Mouse (Mus musculus): Measurements from ENCODE around the gene Cox5a. TPM values are rescaled to one million over a fixed set of nuclear protein-coding genes. Genes with fewer than 3 reads are reported as not detected.

Cox5a gene
- total and polyA plus RNA-seq, 3 experiments, result 179 to 255 (median 229) TPM

DNA sequence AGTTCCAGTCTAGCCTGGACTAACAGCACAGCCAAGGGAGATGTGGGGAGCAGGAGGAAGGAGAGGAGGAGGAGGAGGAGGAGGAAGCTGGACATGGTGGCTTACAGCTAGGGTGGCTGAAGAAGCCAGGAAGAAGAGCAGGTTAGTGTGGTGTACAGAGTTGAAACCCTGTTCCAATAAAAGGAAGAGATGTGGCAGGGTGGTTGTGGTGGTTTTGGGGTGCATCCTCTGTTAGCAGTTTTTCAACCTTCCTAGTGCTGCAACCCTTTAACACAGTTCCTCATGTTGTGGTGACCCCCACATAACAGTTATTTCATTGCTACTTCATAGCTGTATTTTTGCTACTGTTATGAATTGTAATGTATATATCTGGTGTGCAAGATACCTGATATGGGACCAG, 3.4 kb downstream of the Cox5a start:
- no peak overlapping the region for H3K4me2 ChIP-seq (ENCODE audit: insufficient read depth, low read depth, poor library complexity, severe bottlenecking)
- dilution Hi-C loops (cut with MboI; ENCODE audit: extremely low pct_ligation_motif_present, extremely low pct_unique_long_range_greater_than_20kb, low sequenced_read_pairs), result no loop called here

DNA sequence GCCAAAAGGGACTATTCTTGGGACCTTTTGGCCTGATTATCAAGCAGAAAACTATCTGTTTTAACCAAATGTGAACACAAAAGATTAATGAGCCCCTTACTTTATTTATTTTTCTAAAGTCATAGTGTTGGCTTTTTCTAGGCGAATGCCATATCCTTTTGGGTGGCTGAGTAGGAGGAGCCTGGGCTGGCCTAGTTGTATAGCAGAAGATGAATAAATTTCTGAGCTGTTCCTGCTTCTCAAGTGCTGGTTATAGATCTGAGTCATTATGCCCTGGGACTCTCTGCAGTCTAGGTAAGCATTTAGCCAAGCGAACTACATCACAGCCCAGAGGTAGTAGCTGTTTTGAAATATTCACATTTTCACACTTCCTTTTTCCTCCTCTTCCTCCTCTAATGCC, 4.4 kb downstream of the Cox5a start:
- Histone ChIP-seq H3K27ac (ENCODE audit: insufficient read depth, low read depth) (no peak overlapping the region), H3K9ac (ENCODE audit: insufficient read depth, low read depth) (0 out of 2 replicates have a peak overlapping the region, but pooled peaks have one; percentile 5), H3K27me3 (replicated peaks) (no peaks in the 10 kb centered on the region), H3K9me3 (replicated peaks; ENCODE audit: low read length) (no peaks in the 10 kb centered on the region), H3K36me3 (replicated peaks in 1 of 2; ENCODE audit: control insufficient read depth in 1 of 2, insufficient read depth in 1 of 2, low read length in 1 of 2) (peaks cover 12 to 33% of the 10 kb centered on the region in 2 experiments), H3K4me3 (replicated peaks in 1 of 3; ENCODE audit: low read depth in 2 of 3, low read length in 2 of 3, poor library complexity in 1 of 3) (no peak overlapping the region), H3K4me1 (ENCODE audit: control insufficient read depth in 1 of 2, insufficient read depth in 2 of 2) (peaks cover 0 to 43% of the 10 kb centered on the region in 2 experiments; a peak in 2 of 4 replicates), H3K4me2 (ENCODE audit: insufficient read depth, low read depth, poor library complexity, severe bottlenecking) (no peak overlapping the region), H3K79me2 (replicated peaks; ENCODE audit: control insufficient read depth, extremely low read depth, insufficient read depth, poor library complexity, severe bottlenecking) (peaks cover 74% of the 10 kb centered on the region)
- dilution Hi-C loops (cut with MboI; ENCODE audit: extremely low pct_ligation_motif_present, extremely low pct_unique_long_range_greater_than_20kb, low sequenced_read_pairs), result no loop called here
- TF ChIP-seq NELFE (IDR thresholded peaks at IDR 0.05; ENCODE audit: low read depth, low read length), result no peak
- in situ Hi-C loops (cut with MboI; ENCODE audit: low pct_ligation_motif_present, low pct_unique_long_range_greater_than_20kb, low sequenced_read_pairs), result no loop called here
- DNase-seq (ENCODE audit: extremely low read depth), result peak; percentile 51

More for the DNA sequence above, 3.4 kb downstream of the Cox5a start:
- Histone ChIP-seq H3K27me3 (replicated peaks) (no peaks in the 10 kb centered on the region), H3K36me3 (replicated peaks in 1 of 2; ENCODE audit: control insufficient read depth in 1 of 2, insufficient read depth in 1 of 2, low read length in 1 of 2) (peaks cover 7 to 23% of the 10 kb centered on the region in 2 experiments), H3K9me3 (replicated peaks; ENCODE audit: low read length) (no peaks in the 10 kb centered on the region), H3K4me3 (replicated peaks in 1 of 3; ENCODE audit: low read depth in 2 of 3, low read length in 2 of 3, poor library complexity in 1 of 3) (no peak overlapping the region), H3K79me2 (replicated peaks; ENCODE audit: control insufficient read depth, extremely low read depth, insufficient read depth, poor library complexity, severe bottlenecking) (peaks cover 72% of the 10 kb centered on the region), H3K9ac (ENCODE audit: insufficient read depth, low read depth) (no peak overlapping the region), H3K27ac (ENCODE audit: insufficient read depth, low read depth) (no peak overlapping the region), H3K4me1 (ENCODE audit: control insufficient read depth in 1 of 2, insufficient read depth in 2 of 2) (peaks cover 0 to 43% of the 10 kb centered on the region in 2 experiments; a peak in 2 of 4 replicates)
- no peak for DNase-seq (ENCODE audit: extremely low read depth)
- in situ Hi-C loops (cut with MboI; ENCODE audit: low pct_ligation_motif_present, low pct_unique_long_range_greater_than_20kb, low sequenced_read_pairs), result loop anchor here (5.0 kb wide), 1 partner anchor 128 kb away; the partner anchor contains the start of gene Csk
- TF ChIP-seq CTCF (conservative IDR thresholded peaks at IDR 0.05 in 1 of 2, IDR thresholded peaks at IDR 0.05 in 1 of 2; ENCODE audit: low read depth in 2 of 2, low read length in 2 of 2) (no peak), TBP (conservative IDR thresholded peaks at IDR 0.05; ENCODE audit: low read depth, low read length) (no peak), MXI1 (IDR thresholded peaks at IDR 0.05; ENCODE audit: low read depth, low read length) (no peak), ELF1 (IDR thresholded peaks at IDR 0.05; ENCODE audit: low read depth, low read length) (no peak), TCF12 (IDR thresholded peaks at IDR 0.05; ENCODE audit: low read depth, low read length) (no peak), KAT2A (IDR thresholded peaks at IDR 0.05; ENCODE audit: insufficient replicate concordance, low read length) (no peak), RCOR1 (conservative IDR thresholded peaks at IDR 0.05; ENCODE audit: low read depth, low read length) (no peak), JUND (conservative IDR thresholded peaks at IDR 0.05; ENCODE audit: low read depth, low read length) (no peak), PAX5 (IDR thresholded peaks at IDR 0.05; ENCODE audit: low read length) (no peak), BHLHE40 (IDR thresholded peaks at IDR 0.05; ENCODE audit: low read depth, low read length) (no peak), NRF1 (IDR thresholded peaks at IDR 0.05; ENCODE audit: low read depth, low read length) (no peak), EP300 (IDR thresholded peaks at IDR 0.05; ENCODE audit: low read length) (no peak), JUN (IDR thresholded peaks at IDR 0.05; ENCODE audit: insufficient read depth, low read depth, low read length) (no peak), ZC3H11A (IDR thresholded peaks at IDR 0.05; ENCODE audit: low read depth, low read length) (no peak), SMC3 (IDR thresholded peaks at IDR 0.05; ENCODE audit: low read depth, low read length) (no peak), GABPA (IDR thresholded peaks at IDR 0.05; ENCODE audit: insufficient replicate concordance, low read depth, low read length) (no peak)
